Mouse (Mus musculus) erythroid progenitor cell, adult 5-6 weeks (primary cell): Measurements from ENCODE around the gene Ccdc63. TPM values are rescaled to one million over a fixed set of nuclear protein-coding genes. Genes with fewer than 3 reads are reported as not detected.
"Not testable (repeated sequence)": the region's sequence is repeated elsewhere in the genome, so short reads cannot be mapped to it uniquely, and the experiment has no call there.

Experiments
- ATAC-seq: replicated peaks from 2 replicates; pipeline ENCODE4 v1.8.0; 2016; ENCODE audit warnings: moderate number of reproducible peaks, mild to moderate bottlenecking, moderate TSS enrichment, inconsistent platforms; ENCODE audit not compliant: poor library complexity, low FRiP score, severe bottlenecking
- total RNA-seq, 2 experiments: library from RNA; stranded (forward) in 1 of 2; stranded (reverse) in 1 of 2; fragments of 150-400 nt in 1 of 2; fragments of 186-747, 209-891 nt in 1 of 2; gene quantifications; 2 replicates each; pipeline versions ENCODE4 v1.2.3 to v1.2.4; 2015 to 2017; ENCODE audit warnings: low replicate concordance in 2 of 2

Ccdc63 gene
- total RNA-seq, 2 experiments from 2014 or later, result not detected

GRCm38 (mm10) chr5:122154006-122154405 is 13.4 kb upstream of the Ccdc63 start:
- ATAC-seq, result no peak

DNA sequence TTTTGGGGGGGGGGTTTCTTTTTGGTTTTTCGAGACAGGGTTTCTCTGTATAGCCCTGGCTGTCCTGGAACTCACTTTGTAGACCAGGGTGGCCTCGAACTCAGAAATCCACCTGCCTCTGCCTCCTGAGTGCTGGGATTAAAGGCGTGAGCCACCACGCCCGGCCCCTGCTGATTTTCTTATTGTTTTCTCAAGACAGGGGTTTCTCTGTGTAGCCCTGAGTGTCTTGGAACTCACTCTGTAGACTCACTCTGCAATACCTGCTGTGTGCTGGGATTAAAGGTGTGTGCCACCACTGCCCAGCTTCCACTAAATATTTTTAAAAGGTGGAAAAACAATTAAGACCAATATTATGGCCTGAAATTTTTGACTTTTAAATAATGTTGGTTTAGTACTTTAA is 11.9 kb upstream of the Ccdc63 start:
- not testable (repeated sequence) for ATAC-seq

DNA sequence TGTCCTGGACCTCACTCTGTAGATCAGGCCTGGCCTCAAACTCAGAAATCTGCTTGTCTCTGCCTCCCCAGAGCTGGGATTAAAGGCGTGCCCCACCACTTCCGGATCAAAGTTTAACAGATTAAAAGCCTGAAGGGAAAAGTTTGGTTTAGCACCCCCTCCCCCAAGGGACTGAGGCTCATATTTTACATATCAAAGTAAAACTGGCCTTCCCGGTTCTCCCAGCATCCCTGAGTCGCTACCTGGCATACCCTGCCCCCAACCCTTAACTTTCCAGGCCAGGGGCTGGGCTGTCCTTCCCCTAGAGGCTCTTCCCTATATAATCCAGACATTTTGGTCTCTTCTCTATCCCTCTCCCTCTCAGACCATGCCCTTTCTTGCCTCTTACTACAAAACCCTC is 8.6 kb upstream of the Ccdc63 start:
- ATAC-seq, result no peak

- ATAC-seq, result no peak
These were observed 7.5 kb upstream of the Ccdc63 start for GRCm38 (mm10) chr5:122148107-122148506.

- no peak for ATAC-seq
These were observed 6.0 kb upstream of the Ccdc63 start for GRCm38 (mm10) chr5:122146609-122147008.

DNA sequence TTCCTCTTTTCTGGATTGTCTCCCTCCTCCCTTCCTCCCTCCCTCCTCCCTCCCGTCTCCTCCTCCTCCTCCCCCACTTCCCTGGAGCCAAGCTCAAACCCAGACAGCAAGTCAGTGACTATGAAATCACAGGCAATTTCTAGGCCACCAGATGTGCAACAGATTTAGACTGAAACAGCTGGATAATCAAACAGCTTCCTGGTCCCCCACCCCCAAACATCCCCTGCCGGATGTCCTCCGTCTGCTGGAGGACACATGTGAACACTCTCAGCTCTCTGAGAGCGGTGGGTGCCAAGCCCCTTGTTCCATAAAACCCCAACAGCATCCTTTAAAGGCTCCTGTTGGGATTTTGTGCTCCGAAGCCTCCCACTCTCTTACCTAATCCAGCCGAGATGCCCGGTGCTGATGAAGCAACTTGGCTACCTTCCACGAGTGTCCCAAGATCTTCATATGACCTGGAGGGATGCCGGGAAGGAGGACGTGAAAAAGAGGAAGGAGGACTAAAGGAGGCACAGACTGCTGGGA is 5.5 kb upstream of the Ccdc63 start:
- ATAC-seq, result no peak

- ATAC-seq, result peak; percentile 60
These were observed 4.9 kb upstream of the Ccdc63 start for GRCm38 (mm10) chr5:122145381-122146055.

- no peak for ATAC-seq
These were observed 4.2 kb upstream of the Ccdc63 start for GRCm38 (mm10) chr5:122144825-122145224.

DNA sequence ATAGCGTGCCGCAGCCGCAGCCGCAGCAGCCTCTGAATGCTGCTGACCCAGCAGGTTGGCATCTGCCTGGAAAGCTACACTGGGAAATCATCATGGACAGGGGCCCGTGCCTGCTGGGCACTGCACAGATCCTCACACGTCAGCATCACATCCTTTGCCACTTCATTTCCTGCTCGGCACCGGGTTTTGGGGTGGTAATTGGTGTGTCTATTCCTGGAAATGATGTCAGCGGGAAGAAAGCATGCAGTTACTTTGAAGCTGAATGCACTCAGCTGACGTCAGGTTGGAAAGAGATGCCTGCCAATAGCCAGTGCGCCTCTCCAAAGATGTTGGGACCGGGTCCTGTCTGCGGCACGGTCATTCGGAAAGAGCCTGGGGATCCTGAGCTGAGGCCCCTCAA is 2.9 kb upstream of the Ccdc63 start:
- no peak for ATAC-seq

- no peak for ATAC-seq
These were observed 1.8 kb upstream of the Ccdc63 start for GRCm38 (mm10) chr5:122142230-122142992.

DNA sequence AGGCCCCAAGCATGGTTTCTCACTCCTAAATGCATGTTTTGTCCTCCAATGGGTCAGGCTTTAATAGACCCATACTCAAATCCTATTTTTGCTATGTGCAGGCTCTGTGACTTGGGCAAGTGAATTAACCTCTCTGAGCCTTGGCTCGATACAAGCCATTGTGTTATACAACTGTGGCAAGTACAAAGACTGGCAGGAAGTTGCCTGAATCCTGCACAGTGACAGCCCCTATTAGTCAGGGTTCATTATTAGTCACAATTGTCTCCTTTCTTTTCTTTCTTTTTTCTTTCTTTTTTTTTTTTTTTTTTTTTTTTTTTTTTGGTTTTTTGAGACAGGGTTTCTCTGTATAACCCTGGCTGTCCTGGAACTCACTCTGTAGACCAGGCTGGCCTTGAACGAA is 852 bp downstream of the Ccdc63 start:
- ATAC-seq, result not testable (repeated sequence)

DNA sequence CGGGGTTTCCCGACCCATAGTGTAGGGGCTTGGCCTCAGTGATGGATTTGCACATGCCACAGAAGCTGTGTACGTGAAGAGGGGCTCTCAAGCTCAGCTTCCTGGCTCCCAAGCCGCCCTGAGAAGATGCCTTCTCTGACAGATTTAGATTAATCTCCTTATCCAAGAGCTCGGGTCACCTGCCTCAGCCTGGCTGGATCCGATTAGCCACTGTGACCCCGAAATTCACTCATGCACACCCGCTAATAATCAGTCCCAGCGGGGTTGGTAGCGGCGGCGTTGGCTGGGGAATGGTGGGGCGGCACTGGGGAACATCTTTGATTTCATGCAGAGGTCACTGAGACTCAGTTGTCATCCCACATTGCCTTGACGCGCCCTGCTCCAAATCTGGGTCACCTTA is 1.8 kb downstream of the Ccdc63 start:
- no peak for ATAC-seq

DNA sequence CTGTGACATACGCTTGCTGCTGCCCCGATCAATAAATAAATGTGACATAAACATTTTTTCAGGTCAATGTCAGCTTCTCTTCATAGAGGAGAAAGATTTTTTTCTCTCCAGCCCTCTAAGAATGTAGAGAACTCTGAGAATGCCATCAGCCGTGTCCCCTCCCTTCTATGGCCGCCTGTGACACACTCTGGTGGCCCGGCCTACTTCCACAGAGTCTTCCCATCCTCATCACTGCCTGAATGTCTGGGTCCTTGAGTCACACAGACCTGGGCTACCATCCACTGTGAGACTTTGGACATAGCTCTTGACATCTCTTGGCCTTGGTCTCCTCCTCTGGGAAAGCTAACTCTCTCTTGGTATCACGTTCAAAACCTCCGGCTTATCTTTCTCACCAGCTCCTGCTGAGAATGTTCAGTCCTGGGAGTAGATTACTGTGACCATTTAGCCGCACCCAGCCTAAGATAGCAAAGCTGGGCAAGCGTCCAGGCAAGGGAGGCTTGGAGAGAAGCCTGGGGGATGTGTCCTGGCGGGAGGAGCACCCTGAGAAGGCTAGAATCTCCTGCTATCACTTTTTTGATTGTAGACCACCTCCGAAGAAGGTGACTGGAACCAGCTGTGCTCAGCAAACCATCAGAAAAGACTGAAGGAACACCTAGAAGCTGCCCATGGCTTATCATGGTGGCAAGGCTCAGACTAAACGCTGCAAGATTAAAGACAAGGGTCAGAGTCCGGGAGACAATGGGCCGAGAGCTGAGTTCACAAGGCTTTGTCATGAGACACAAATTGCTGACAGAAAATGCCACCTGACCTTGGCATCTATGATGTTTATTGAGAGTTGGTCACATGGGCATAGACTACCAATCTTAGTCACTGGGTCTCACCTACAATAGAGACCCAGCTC is 3.9 kb downstream of the Ccdc63 start:
- peak; percentile 51 for ATAC-seq

DNA sequence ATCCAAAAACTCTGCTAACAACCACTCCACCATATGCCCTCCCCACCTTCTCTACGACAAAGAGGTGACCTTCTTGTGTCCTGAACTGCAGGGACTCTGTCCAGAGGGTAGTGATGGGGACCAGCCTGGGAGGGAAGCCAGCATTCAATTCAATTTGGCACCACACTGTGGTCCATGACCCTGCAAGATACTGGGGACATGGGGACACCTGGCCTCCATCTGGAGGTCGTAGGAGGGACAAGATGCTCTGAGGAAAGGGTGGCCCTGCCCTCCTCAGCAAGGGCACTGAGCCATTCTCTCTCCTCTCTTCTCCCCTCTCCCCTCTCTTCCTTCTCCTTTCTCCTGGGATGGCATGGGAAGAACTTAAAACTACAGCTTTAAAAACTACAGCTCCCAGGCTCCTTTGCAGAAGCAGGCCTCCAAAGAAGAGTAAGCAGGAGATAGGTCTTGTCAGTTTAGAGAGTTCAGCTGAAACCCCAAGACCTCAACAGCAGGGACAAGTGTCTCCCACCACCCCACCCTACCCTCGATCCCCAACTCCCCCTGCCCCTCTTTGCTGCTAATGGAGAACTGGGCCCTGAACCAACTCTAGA is 5.2 kb downstream of the Ccdc63 start:
- no peak for ATAC-seq

- no peak for ATAC-seq
These were observed 6.0 kb downstream of the Ccdc63 start for GRCm38 (mm10) chr5:122134395-122135289.

- no peak for ATAC-seq
These were observed 7.6 kb downstream of the Ccdc63 start for GRCm38 (mm10) chr5:122133050-122133389.

GRCm38 (mm10) chr5:122132167-122133049 is 8.2 kb downstream of the Ccdc63 start:
- no peak for ATAC-seq
